Mouse (Mus musculus) stomach, embryonic 15.5 days (tissue): Measurements from ENCODE around the gene Gm3164. TPM values are rescaled to one million over a fixed set of nuclear protein-coding genes. Genes with fewer than 3 reads are reported as not detected.
"Not testable (repeated sequence)": the region's sequence is repeated elsewhere in the genome, so short reads cannot be mapped to it uniquely, and the experiment has no call there.

Source experiments
- ATAC-seq: fragments of 200-750 bp; cut with Nextera tagmentation; 2 replicates; pipeline ENCODE4 v1.8.0; 2017; ENCODE audit warnings: low read depth, moderate number of reproducible peaks, moderate TSS enrichment; ENCODE audit not compliant: insufficient read depth, low FRiP score
- H3K27ac ChIP-seq: fragments of 300-500 bp; sonication (generic); 2 replicates; pipeline ENCODE4 v1.5.1; 2015; ENCODE audit warnings: mild to moderate bottlenecking, inconsistent platforms
- H3K27me3 ChIP-seq: fragments of 300-500 bp; sonication (generic); replicated peaks from 2 replicates; pipeline ENCODE4 v1.6.1; 2015; ENCODE audit warnings: inconsistent platforms
- H3K36me3 ChIP-seq: fragments of 300-500 bp; sonication (generic); 2 replicates; pipeline ENCODE4 v1.6.1; 2015; ENCODE audit warnings: inconsistent platforms
- H3K4me1 ChIP-seq: fragments of 300-500 bp; sonication (generic); 2 replicates; pipeline ENCODE4 v1.6.1; 2015; ENCODE audit warnings: inconsistent platforms
- H3K4me2 ChIP-seq: fragments of 300-500 bp; sonication (generic); 2 replicates; pipeline ENCODE4 v1.6.1; 2015; ENCODE audit warnings: mild to moderate bottlenecking, inconsistent platforms
- H3K4me3 ChIP-seq: fragments of 300-500 bp; sonication (generic); replicated peaks from 2 replicates; pipeline ENCODE4 v1.5.1; 2015; ENCODE audit warnings: inconsistent platforms
- H3K9ac ChIP-seq: fragments of 300-500 bp; sonication (generic); 2 replicates; pipeline ENCODE4 v1.6.1; 2015; ENCODE audit warnings: inconsistent platforms
- H3K9me3 ChIP-seq: fragments of 300-500 bp; sonication (generic); 2 replicates; pipeline ENCODE4 v1.6.1; 2016; ENCODE audit warnings: inconsistent platforms
- WGBS: fragments of 180-500 bp; shearing (Covaris S2); methylation state at CpG from one replicate; pipeline ENCODE4 v1.1.7; 2015; 5-methylcytosine and 5-hydroxymethylcytosine counted together
- polyA plus RNA-seq: library from polyadenylated mRNA; unstranded; fragments of >200 nt; fragmentation: Nextera tagmentation; extraction: Ambion mirVana; gene quantifications from 2 replicates; pipeline ENCODE4 v1.2.1, GENCODE M21; 2015

The Gm3164 gene
- 0.15 TPM in 1 of 2 replicates, not detected in the other for polyA plus RNA-seq

DNA sequence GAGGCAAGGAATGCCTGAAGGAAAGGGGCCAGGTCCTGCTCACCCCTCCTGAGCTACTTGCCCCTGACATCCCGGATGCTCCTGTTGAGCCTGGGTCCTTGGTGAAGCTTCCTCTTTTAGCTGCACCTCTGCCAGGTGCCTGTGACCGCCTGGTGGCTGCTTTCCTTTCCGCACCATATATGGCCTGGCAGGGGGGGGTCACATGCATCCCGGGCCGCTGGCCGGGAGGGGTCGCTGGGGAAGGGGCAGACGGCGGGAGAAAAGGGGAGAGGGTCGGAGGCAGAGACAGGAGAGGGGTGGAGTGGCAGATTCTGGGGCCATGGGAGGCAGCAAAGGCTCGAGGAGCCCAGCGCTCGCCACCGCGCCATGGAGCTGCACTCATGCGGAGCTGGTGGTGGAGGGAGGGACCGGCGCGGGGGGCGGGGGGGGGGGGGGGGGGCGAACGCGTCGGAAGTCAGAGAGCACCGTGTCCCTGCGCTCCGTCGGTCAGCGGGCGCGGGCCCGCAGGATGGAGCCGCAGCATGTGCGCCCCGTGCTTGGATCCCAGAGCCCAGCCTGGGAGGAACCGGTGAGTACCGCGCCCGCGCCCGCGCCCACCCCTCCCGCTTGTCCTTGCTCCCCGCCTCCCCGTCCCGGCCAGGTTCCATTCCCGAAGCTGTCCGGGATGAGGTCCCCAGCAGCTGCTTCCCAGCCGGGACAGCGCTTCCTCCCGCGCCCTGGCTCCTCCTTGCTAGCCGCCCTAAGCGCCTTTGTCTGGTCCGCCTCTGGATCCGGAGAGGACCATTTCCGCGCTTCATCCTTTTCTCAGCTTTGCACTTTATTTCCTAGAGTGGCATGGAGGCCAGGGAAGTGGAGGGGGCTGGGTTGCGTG, at the start of gene Gm3164:
TSS of gene Gm3164 (plus strand) at position 484 of the 871 bp plus-strand sequence.
- not testable (repeated sequence) for ATAC-seq, H3K36me3 ChIP-seq, H3K9me3 ChIP-seq, H3K4me1 ChIP-seq, H3K9ac ChIP-seq, H3K27ac ChIP-seq, H3K27me3 ChIP-seq
- peak within 1 kb of the TSS; percentile 31 for H3K4me3 ChIP-seq
- peak within 1 kb of the TSS; percentile 58 for H3K4me2 ChIP-seq
- 2% methylated on average over 25 of the region's 59 CpGs for WGBS

GRCm38 (mm10) chr14:4368991-4369390, 46.3 kb upstream of the Gm3164 start:
- 72% methylated on average over 3 of the region's 3 CpGs for WGBS
- not testable (repeated sequence) for H3K4me3 ChIP-seq, H3K9me3 ChIP-seq, H3K36me3 ChIP-seq, H3K4me2 ChIP-seq, ATAC-seq, H3K4me1 ChIP-seq, H3K27me3 ChIP-seq, H3K27ac ChIP-seq, H3K9ac ChIP-seq

GRCm38 (mm10) chr14:4369691-4370090, 45.6 kb upstream of the Gm3164 start:
- H3K4me3 ChIP-seq, H3K36me3 ChIP-seq, H3K9ac ChIP-seq, H3K4me2 ChIP-seq, H3K4me1 ChIP-seq, ATAC-seq, H3K9me3 ChIP-seq, H3K27me3 ChIP-seq, H3K27ac ChIP-seq: not testable (repeated sequence)
- WGBS: 78% methylated on average over 3 of the region's 3 CpGs

DNA sequence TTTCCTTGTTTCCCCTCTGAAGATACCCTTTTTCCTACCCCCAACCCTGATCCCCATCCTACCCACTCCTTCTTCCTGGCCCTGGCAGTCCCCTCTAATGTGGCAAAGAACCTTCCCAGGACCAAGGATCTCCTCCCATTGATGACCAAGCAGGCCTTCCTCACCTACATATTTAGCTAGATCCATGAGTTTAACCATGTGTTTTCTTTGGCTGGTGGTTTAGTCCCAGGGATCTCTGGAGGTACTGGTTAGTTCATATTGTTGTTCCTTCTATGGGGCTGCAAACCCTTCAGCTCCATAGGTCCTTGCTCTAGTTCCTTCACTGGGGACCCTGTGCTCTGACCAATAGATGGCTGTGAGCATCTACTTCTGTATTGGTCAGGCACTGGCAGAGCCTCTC, 37.4 kb upstream of the Gm3164 start:
- not testable (repeated sequence) for H3K4me2 ChIP-seq, H3K4me3 ChIP-seq, H3K27me3 ChIP-seq, H3K4me1 ChIP-seq, H3K9me3 ChIP-seq, H3K36me3 ChIP-seq, ATAC-seq, H3K9ac ChIP-seq, H3K27ac ChIP-seq

DNA sequence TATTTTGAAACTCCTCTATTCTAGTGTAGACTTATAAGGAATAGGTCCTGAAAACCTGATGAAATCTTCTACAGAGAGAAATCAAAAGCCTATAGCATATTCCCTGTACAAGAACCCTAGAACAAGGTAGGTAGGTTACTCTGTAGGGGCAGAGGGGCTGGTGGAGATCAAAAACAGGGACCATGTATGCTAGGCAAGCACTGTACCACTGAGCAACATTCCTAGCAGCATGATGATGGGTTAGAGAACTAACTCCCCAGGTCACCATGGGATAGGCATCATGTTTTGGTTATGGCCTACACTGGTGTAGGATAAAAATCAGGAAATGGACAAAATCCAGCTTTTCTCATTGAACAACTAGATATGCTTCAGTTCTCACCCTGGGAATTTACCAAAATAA, 29.6 kb upstream of the Gm3164 start:
- not testable (repeated sequence) for H3K9ac ChIP-seq, ATAC-seq, H3K4me3 ChIP-seq, H3K4me1 ChIP-seq, H3K36me3 ChIP-seq, H3K27me3 ChIP-seq, H3K9me3 ChIP-seq, H3K4me2 ChIP-seq, H3K27ac ChIP-seq

- WGBS: 91% methylated on average over 4 of the region's 6 CpGs
- not testable (repeated sequence) for H3K4me1 ChIP-seq, H3K4me3 ChIP-seq, H3K4me2 ChIP-seq, H3K27me3 ChIP-seq, H3K27ac ChIP-seq, H3K9me3 ChIP-seq, H3K36me3 ChIP-seq, ATAC-seq, H3K9ac ChIP-seq
Measured at GRCm38 (mm10) chr14:4392841-4393530, 22.3 kb upstream of the Gm3164 start.

- H3K9me3 ChIP-seq, ATAC-seq, H3K4me3 ChIP-seq, H3K9ac ChIP-seq, H3K4me2 ChIP-seq, H3K36me3 ChIP-seq, H3K27me3 ChIP-seq, H3K4me1 ChIP-seq, H3K27ac ChIP-seq: not testable (repeated sequence)
- 78% methylated on average over 1 of the region's 3 CpGs for WGBS
Measured at GRCm38 (mm10) chr14:4397226-4397625, 18.0 kb upstream of the Gm3164 start, which contains the start of gene Gm3159. Gene Gm3159, plus strand, starts transcription at chr14:4397526.

- H3K4me3 ChIP-seq: not testable (repeated sequence)
Measured at GRCm38 (mm10) chr14:4398624-4399023, 16.6 kb upstream of the Gm3164 start.

DNA sequence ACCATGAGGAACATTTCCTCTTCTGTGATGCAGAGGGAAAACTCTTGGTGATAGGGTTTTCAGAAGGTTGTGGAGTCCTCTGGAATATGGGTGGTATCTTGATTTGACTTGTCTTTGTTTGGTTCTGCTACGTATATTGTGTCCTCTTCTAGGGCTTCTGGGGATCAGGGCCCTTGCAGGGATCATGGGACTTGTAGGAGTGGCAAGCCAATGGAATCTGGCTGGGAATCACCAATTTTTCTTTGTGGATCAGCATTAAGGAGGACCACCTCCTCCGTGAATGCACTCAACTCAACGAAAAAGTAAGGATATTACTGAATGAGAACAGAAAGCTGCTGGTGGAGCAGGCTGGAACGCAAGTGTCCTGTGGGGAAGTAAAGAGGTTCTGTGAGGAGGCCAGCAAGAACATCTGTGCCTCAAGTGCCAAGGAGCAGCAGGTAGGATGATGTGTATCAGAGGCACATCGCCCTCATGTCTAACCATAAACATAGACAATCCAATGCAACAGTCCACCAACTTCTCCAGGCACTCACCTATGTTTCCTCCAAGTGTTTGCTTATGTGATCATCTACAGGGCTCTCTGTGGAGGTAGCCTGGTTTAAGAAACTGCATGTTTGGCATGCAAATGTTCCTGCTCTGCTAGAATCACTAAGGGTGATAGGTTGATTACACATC, 15.0 kb upstream of the Gm3164 start:
- 86% methylated on average over 5 of the region's 5 CpGs for WGBS
- not testable (repeated sequence) for H3K4me3 ChIP-seq, ATAC-seq, H3K36me3 ChIP-seq, H3K27ac ChIP-seq, H3K4me1 ChIP-seq, H3K27me3 ChIP-seq, H3K4me2 ChIP-seq, H3K9me3 ChIP-seq, H3K9ac ChIP-seq

More at GRCm38 (mm10) chr14:4398624-4399023, 16.6 kb upstream of the Gm3164 start:
- not testable (repeated sequence) for H3K27ac ChIP-seq, H3K4me2 ChIP-seq, H3K27me3 ChIP-seq, H3K9ac ChIP-seq, H3K9me3 ChIP-seq, ATAC-seq, H3K36me3 ChIP-seq, H3K4me1 ChIP-seq

DNA sequence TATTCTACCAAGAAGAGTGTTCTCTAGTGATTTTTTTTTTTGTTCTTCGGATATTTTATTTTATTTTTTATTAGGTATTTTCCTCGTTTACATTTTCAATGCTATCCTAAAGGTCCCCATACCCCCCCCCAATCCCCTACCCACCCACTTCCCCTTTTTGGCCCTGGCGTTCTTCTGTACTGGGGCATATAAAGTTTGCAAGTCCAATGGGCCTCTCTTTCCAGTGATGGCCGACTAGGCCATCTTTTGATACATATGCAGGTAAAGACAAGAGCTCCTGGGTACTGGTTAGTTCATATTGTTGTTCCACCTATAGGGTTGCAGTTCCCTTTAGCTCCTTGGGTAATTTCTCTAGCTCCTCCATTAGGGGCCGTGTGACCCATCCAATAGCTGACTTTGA, 14.0 kb upstream of the Gm3164 start:
- not testable (repeated sequence) for H3K9me3 ChIP-seq, H3K27ac ChIP-seq, H3K4me2 ChIP-seq, H3K9ac ChIP-seq, ATAC-seq, H3K4me1 ChIP-seq, H3K27me3 ChIP-seq, H3K36me3 ChIP-seq, H3K4me3 ChIP-seq
- 69% methylated on average over 5 of the region's 5 CpGs for WGBS

DNA sequence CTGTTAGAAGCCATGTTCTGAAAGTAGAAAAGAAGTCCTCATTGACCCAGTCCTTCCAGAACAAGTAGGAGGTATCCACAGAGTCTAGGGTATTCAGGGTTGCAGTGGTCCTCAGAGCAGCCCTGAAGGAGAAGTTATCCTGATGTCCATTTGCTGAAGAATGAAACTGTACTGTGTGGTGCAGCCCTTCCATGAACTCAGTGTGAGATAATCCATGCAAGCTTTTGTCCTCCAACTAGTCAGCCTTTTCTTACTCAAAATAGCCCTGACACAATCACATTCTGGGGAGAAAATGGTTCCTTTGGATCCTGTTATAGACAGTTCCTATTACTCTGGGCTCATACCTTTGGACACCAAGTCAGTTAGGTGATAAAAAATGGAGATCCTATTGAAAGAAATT, 11.4 kb upstream of the Gm3164 start:
- H3K9ac ChIP-seq, H3K4me3 ChIP-seq, H3K4me2 ChIP-seq, H3K27ac ChIP-seq, ATAC-seq, H3K36me3 ChIP-seq, H3K4me1 ChIP-seq, H3K9me3 ChIP-seq, H3K27me3 ChIP-seq: not testable (repeated sequence)

- not testable (repeated sequence) for H3K36me3 ChIP-seq, H3K4me2 ChIP-seq
- 47% methylated on average over 1 of the region's 1 CpGs for WGBS
Measured at GRCm38 (mm10) chr14:4409939-4410338, 5.3 kb upstream of the Gm3164 start.

More at GRCm38 (mm10) chr14:4409939-4410338, 5.3 kb upstream of the Gm3164 start:
- ATAC-seq, H3K9me3 ChIP-seq, H3K4me3 ChIP-seq, H3K4me1 ChIP-seq, H3K27ac ChIP-seq, H3K27me3 ChIP-seq, H3K9ac ChIP-seq: not testable (repeated sequence)
